Mouse (Mus musculus) gastrocnemius, postnatal 14 days (tissue): ENCODE results near the gene Gpc6. TPM values are rescaled to one million over a fixed set of nuclear protein-coding genes. Genes with fewer than 3 reads are reported as not detected.
A peak's percentile ranks its signal among the peaks of the same experiment; 100 is the strongest.

Experiments used
- DNase-seq: peaks from one replicate; pipeline ENCODE4 v3.0.0; 2021; ENCODE audit warnings: mixed read lengths
- intact Hi-C: fragments of 180-260 bp; cut with DNase I; formaldehyde crosslinking; loops from one replicate; pipeline ENCODE4 v1.15.1; 2025; ENCODE audit warnings: low total_unique reads
- long read RNA-seq, 2 experiments: library from polyadenylated mRNA; stranded (forward); transcript quantifications; one replicate each; pipeline ENCODE4 v2.0.0; 2021
- total RNA-seq, 2 experiments: library from RNA; stranded (reverse); gene quantifications; 2 replicates each; pipeline ENCODE4 v1.2.3; 2021

Gene Gpc6
- total RNA-seq = 1 to 10 TPM; 7.7 to 9.6 TPM
- long read RNA-seq, experiment 1 = 0 reads
- long read RNA-seq, experiment 2 = 0 reads

DNA sequence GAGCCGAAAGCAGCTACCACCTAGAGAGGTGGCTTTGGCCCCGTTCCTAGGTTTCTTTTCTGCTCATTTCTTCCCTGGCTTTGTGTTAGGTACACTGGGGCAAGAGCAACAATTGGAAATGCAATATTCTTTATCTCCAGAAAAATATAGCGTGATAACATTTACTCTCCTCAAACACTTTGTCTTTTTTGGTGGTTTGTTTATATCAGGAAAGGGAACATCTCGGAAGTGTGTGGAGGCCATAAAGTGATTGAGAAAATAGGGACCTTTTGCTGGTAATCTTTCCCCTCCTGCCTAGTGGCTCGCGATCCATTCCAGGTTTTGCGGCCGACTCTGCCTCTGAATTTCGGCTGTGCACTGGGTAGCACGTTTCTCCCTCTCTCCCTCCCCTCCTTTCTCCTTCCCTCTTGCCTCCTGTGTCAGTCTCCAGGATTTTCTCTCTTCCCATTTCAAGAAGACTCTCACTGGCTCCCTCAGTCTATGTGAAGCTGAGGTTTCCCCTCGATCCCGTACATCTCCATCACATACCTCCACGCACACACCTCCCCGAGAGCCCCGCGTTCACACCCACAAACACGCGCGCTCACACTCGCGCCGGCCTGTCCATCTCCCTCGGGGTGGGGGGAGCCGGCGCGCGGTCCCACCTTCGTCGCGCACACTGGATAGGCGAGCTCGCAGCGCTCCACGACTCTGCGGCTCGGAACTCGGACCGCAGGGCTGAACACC, at the start of gene Gpc6:
Gene Gpc6, plus strand, starts transcription at position 440 of the 726 bp plus-strand sequence.
- peak; percentile 83 for DNase-seq
- intact Hi-C loops = no loop called here

DNA sequence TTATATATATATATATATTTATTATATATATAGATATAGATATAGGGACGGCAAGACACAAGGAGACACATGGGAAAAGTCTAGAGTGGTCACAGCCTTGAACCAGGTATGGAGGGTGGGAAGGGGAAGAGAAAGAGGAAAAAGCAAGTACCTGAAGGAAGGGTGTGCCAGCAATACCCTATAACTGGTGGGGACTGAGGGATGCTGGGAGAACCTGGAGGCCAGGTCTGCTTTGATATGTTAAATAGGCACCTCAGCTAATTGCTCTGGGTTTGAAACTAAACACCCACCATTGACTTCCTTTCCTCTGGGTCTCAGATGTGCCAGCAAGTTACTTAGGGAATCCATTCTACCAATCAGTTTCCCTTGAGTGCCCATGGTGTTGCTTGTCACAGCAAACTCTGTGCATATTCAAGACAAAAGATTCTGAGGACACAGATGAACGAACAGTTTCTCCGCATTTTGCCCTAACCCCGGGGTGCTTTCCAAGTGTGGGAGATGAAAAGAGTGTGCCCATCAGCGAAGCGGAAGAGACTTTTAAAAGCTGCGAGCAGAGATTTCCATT, 42.6 kb upstream of the Gpc6 start:
- intact Hi-C loops = no loop called here
- DNase-seq = no peak

DNA sequence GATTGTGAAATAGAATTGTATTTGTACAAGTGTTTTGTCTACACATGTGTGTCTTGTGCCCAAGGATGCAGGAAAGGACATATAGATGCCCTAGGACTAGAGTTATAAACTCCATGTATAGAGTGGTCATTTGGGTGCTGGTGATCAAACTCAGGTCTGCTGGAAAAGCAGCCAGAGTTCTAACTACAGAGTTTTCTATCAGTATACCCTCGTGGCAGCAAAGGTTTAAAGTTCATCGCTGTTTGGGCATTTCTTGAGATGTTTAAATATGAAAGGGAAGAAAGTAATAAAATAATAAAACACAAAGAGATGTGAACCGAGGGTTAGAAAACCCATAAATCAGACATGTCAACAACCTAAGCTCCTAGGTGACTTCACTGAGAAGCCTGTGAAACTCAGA, 30.8 kb upstream of the Gpc6 start:
- intact Hi-C loops = no loop called here
- DNase-seq = no peak

DNA sequence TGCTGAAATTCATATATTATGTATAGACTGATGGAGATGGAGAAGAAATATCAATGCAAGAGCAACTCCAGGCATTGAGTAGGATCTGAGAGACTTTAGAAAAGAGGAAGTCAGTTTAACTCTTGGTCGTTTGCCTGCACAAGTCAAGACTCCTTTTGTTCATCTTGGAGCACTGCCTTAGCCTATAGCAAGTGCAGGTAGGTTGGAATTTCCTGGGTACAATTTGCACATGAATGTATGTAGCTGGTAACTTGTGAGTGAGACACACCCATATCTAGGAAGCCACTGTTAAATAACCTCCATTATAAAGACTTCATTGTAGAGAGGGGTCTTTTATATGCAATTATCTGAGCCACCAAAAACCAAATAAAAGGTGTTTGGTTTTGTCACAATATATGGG, 27.1 kb upstream of the Gpc6 start:
- DNase-seq = no peak
- intact Hi-C loops = no loop called here

DNA sequence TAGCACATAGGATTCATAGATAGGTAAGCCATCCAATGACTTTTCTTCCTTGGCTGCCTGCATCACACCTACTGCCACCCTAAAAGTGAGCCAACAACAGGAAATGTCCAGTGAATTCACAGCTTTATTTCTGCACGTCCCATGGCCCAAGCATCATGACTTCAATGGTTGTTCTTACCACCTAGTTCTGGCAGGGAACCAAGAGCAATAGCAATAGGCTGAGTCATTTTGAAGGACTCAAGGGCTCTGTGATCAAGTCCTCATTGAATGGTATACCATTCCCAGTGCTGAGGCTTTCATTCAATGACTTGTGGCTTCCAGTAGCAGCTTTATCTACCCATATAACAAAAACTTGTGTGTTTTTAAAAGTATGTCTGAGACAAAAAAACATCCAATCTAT, 13.3 kb upstream of the Gpc6 start:
- intact Hi-C loops = no loop called here
- no peak for DNase-seq

DNA sequence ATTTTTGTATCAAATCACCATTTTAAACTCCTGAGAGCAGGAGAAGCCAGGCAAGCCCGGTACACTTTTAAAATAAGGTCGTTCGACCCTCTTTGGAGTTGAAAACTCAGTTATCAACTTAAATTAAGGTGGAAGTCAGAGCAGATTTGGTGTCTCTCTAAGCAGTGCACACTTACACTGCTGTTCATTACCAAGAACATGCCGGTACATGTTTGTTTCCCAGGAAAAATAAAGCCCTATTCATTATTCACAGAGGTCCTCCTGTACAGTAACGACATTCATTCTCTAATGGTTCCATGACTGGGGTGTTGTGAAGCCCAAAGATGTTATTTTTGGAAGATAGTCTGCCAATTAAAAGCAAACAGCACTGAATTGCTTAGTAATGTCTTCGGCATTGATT, 8.2 kb upstream of the Gpc6 start:
- no peak for DNase-seq
- intact Hi-C loops = no loop called here

DNA sequence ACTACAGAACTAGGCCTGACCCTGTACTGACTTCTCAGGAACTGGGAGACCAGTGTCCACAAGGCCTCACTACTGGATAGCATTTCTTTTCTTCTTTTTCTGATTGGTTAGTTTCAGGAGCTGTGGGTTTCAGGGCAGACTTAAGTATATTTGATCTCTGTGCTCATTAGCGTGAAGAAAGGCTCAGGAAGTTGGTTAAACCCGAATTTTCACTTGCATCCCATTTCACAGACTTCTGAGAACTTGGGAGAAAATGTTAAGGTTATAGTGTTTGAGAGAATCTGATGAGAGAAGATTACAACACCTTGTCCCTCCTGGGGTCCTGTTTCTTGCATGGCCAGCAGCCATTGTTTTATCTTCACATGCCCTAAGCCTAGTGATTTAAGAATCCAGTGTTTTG, 849 bp upstream of the Gpc6 start:
- intact Hi-C loops = no loop called here

DNA sequence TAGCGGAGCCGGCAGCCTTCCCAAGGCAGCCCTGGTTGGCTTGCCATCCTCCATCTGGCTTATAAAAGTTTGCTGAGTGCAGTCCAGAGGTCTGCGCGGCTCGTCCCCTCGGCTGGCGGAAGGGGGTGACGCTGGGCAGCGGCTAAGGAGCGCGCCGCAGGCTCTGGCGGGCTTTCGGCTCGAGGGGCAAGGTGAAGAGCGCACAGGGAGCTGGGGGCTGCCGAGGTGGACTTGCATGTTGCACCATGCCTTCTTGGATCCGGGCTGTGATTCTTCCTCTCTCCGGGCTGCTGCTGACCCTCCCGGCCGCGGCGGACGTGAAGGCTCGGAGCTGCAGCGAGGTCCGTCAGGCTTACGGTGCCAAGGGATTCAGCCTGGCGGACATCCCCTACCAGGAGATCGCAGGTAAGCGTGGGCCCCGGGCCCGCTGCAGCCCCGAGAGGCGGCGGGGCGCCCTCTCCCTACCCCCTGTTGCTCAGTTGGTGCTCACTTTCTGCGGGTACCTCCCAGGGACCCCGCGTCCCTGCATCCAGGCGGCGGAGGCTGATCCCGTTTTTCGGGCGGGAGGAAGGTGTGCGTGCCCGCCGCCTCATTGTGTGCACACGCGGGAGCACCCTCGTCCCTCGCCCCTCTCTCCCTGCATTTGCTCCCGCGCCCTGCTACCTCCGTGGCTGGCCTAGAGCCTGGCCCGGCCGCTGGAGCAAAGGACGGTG, 732 bp downstream of the Gpc6 start:
- peak; percentile 29 for DNase-seq

More for the DNA sequence above, 849 bp upstream of the Gpc6 start:
- DNase-seq = no peak

DNA sequence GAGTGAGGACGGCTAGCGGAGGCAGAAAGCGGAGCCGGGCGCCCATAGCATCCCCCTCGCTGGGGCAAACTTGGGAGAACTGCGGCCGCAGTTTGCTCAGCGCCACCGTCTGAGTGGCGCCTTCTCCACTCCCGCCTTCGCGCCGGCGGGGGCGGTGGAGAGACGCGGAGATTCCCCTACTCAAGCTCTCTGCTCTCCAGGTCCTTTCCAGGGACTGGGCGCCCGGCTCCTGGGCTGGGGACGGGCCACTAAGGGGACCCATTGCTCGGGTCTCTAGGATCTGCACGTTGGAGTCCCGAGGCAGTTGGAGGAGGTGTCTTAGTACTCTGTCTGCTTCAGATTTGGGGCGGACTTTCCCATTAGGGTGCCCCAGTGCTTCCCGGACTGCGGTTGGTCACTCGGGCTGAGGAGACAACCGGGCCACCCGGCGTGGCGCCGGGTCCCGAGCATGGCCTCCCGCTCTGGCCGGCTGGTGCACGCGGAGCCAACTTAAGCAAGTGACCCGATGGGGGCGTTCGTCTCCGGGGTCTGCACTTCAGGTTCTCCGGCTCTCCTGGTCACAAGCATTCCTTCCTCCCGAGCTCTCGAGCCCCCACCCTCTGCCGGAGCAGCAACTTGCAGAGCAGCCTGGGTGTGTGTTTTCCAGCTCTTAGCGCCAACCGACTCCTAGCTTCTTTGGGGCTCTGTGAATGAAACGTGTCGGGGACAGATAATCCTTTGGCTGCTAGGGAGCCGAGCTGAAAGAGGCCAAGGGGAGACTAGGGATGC, 1.5 kb downstream of the Gpc6 start:
- DNase-seq = peak; percentile 67
- intact Hi-C loops = no loop called here

More for the DNA sequence above, 732 bp downstream of the Gpc6 start:
- intact Hi-C loops = no loop called here

DNA sequence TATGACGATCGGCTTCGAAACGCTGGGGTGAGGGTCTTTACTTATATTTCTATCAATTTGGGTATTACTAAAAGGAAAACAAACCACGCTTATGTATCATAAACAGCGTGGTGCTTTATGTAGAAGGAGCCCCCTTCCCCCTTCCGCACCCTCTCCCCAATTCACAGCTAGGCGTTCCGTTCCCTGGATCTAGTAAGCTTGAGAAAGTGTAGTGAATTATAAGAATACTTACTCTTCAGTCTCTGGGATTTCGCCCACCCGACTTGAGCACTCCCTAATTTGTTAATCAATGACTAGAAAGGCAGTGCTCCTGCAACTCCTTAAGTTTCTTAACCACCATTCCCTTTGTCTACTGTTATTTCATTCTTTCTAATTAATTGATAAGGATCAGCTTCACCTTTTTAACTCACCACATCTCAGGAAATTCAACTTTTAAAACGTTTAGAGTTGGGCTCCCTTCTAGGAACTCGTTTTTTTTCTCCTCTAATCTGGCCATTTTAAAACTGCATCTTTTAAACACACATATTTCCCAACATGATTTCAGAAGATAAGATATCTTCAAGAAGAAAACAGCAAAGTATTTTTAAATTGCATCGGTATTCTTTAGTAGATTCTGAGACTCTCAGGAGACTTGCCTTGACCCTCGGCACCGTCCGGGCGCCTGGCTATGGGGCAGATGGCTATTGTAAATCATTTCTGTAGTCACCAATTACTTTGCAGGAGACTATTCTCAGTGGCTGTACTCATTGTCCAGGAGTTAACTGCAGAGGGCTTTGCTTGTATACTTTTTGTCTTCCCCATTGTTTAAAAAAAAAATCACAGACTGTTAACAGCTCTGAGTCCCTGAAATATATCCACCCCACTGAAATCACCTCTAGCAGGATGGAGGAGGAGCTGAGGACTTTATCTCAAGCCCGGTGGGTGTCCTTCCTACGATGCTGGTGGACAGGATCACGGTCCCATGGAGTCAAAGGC, 2.5 kb downstream of the Gpc6 start:
- DNase-seq = no peak
- intact Hi-C loops = no loop called here

DNA sequence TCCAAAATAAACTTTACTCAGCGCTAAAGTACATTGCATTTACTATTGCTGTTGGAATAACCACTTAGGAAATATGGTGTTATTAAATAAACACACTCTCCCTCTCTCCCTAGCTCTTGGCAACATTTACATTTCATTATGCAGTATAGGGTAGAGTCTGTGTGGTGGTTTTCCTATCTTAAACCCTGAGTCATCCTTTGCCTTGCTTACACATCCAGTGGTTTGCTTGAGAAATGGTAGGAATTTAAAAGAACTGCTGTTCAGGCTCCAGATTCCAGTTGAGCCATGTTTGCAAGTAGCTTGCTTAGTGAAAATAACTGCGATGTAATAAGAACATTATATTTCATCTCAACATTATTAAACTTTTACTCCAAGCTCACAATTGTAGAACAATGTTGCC, 3.3 kb downstream of the Gpc6 start:
- intact Hi-C loops = no loop called here
- DNase-seq = no peak

DNA sequence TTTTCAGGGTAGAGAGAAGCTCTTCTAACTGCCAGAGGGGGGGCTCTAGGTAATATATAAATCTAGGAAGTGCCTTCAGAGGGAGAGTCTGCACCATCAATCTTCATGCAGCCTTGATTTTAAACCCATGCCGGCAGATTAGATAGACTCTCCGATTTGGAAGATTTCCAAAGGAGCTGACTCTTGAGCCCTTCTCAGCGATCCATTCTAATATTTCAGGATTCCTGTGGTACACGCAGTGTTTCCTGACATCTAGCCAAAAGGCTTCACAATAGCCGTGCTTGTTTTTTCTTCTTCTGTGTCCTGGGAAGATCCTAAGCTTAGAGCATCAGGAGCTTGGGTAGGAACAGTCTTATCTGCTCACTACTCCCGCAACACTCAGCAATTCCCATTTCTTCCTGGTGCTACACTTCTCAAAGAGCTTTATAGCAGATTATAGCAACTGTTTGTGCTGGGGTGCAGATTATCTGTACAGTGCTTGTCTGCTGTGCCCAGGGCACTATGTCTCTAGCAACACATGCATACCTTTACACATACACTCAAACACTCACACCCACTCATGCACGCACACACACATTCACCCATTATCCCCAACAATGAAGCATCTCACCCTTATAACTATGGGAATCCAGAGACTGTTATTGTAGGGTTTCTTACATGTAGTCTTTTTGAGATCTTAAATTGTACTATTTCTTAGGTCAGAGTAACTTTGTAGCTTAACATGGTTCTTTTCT, 3.8 kb downstream of the Gpc6 start:
- intact Hi-C loops = no loop called here
- no peak for DNase-seq

DNA sequence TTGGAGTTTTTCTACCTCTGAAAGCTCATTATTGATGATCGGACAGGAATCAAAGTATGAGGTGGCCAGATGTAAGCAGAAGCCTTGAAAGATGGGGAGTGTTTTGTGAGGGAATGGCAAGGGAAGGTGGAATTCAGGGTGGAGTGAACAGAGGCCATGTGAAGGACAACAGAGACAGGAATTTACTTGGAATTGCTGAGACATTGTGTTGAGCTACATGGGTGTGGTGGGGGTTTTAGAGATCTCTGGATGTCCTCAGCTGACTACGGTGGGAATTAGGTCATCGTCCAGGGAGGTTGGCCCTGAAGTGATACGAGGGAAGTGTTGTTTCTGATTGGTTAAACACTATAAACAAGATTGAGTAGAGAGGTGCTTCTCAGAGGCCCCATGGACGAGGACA, 8.7 kb downstream of the Gpc6 start:
- intact Hi-C loops = no loop called here
- no peak for DNase-seq

DNA sequence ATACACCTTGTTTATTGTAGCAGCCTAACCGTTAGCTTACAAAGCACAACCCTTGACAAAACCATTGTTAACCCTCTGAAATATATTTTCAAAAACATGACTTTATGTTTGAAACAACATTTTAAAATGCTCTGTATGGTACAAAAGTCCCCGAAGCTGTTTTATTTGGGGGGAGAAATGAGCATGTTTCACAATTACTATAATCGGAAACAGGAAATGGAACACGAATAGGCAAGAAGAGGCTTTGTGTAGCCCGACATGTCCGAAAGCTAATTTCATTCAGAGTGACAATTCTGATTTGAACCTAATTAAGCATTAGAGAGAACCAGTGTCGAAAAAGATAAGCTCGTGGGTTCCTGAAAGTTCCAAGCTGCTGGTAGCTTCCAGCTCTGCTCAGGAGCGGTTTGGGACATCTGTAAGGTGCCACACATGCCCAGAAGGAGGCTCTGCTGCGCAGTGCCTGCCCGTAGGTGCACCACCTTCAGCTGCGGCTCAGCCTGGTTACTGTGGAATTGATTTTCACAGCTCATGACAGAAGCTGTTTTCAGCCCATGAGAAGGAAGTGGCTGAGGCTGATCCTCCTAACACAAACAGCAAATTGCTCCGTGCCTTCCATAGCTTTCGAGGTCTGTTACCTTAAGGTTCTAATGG, 12.9 kb downstream of the Gpc6 start:
- intact Hi-C loops = no loop called here
- peak; percentile 11 for DNase-seq

DNA sequence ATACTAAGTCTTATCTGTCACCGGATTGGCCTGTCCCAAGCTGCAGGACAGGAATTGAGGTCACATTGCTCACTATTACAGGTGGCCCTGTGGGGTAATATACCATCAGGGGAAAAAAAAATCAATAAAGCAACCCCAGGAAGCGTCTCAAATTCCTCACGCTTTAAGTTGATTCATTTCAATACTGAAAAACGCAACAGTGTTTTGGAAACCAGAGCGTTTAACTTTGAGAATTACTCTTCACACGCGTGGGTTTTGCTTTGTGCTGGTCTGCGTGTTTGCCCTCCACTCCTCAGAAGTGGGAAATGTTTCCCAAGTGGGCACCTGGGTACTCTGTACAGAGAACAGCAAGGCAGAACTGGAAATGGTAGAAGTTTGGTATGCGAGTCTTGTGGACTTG, 13.6 kb downstream of the Gpc6 start:
- intact Hi-C loops = no loop called here
- no peak for DNase-seq

DNA sequence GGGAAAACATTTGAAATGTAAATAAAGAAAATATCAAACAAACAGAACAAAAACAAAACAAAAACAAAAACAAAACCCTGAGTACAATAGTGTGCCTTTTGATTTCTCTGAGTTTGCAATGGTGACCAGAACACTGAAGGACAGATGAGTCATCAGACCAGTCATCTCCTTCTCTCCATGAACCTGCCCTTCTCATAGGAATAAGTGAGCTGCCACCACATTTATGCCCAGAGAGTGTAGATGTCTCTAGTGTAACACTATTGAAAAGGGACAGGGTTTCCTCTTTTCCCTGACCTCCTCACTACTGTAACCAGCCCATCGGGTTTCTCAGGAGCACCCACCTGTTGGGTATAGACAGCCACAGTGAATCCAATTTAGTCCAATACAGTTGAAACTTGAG, 14.4 kb downstream of the Gpc6 start:
- intact Hi-C loops = no loop called here
- DNase-seq = no peak

DNA sequence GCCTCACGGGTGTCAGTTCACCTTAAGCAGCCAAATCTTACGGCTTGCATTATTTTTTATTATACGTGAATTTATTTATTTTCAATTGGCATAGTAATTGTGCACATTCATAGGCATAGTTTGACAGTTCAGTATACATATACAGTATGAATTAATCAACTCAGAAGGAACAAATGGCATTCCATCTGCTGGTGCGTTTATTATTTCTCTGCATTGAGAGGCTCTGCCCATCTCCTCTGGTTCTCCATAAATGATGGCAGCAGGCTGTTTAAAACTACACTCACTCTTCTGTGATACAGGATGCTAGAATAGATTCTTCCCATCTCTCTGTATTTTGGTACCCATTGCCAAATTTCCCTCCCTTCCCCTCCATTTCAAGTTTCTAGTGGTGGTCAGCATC, 16.7 kb downstream of the Gpc6 start:
- intact Hi-C loops = no loop called here
- no peak for DNase-seq

DNA sequence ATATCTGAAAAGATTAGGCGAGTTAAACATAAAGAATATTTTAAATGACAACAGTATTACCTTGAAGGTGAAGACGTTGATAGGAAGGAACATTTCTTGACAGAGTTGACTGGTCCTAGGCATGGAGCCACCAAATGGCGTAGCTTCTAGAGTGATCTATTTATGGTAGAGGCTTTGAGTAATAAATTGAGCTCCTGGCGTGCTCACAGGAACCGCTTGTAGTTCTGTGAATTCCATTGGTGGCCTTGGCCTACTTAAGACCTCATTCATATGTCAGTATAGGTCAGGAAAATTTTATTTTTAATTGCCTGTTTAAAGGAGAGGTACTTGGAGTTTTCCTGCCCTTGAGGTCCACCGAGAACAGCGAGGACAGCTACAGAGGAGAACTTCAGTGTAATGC, 18.6 kb downstream of the Gpc6 start:
- no peak for DNase-seq
- intact Hi-C loops = no loop called here
